Mouse (Mus musculus) C2C12 (cell line): ENCODE results near the gene Kif4.

Experiments
- CEBPB ChIP-seq: IDR thresholded peaks from one replicate; pipeline ENCODE4 v1.6.1; 2011; ENCODE audit warnings: low read depth, mild to moderate bottlenecking, control low read depth, moderate library complexity
- CTCF ChIP-seq: IDR thresholded peaks from one replicate; pipeline ENCODE4 v1.5.1; 2011; ENCODE audit not compliant: control insufficient read depth, insufficient read depth, insufficient read length
- FOSL1 ChIP-seq: IDR thresholded peaks from one replicate; pipeline ENCODE4 v1.8.0; 2011; ENCODE audit warnings: mild to moderate bottlenecking, low read length; ENCODE audit not compliant: poor library complexity, insufficient read depth, severe bottlenecking
- MYOD1 ChIP-seq: IDR thresholded peaks from one replicate; pipeline ENCODE4 v1.6.1; 2011; ENCODE audit warnings: low read depth; ENCODE audit not compliant: control insufficient read depth, insufficient read length
- MYOG ChIP-seq: IDR thresholded peaks from one replicate; pipeline ENCODE4 v1.6.1; 2011; ENCODE audit not compliant: control insufficient read depth, insufficient read length; ENCODE audit errors: extremely low read depth
- USF1 ChIP-seq: IDR thresholded peaks from one replicate; pipeline ENCODE4 v1.6.1; 2011; ENCODE audit warnings: low read depth, mild to moderate bottlenecking, control low read depth, moderate library complexity

DNA sequence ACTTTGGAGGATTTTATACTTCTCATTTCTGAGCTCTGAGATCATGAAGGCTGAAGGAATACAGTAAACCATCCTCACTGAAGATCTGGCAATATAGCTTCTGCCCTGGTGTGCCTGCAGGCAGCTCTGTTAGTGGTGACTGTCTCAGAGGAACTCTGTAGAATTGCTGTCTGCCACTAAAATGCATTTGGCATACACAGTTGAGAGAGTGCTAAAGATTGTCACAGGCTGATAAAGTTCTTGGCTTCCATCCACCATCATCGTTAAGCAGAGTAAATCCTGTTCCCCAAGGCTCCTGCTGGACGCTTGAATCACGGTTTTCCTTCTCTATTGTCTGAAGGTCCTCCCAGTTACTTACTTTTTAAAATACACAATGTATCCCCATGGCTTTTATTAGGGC lies 61.0 kb downstream of the Kif4 start:
- no peak for TF ChIP-seq CEBPB
- TF ChIP-seq CTCF = no peak
- TF ChIP-seq MYOD1 = no peak
- TF ChIP-seq FOSL1 = no peak
- no peak for TF ChIP-seq USF1
- TF ChIP-seq MYOG = no peak
